Mouse (Mus musculus): ENCODE measurements around the gene Ccdc146. TPM values are rescaled to one million over a fixed set of nuclear protein-coding genes. Genes with fewer than 3 reads are reported as not detected.

The Ccdc146 gene
- polyA plus RNA-seq, 1 experiment from 2014 or later: 2.7 TPM

- Histone ChIP-seq H3K27me3 (ENCODE audit: control insufficient read depth, insufficient read depth, low read length) (no peaks in the 10 kb centered on the region), H3K9me3 (ENCODE audit: control insufficient read depth, low read length) (no peaks in the 10 kb centered on the region), H3K27ac (replicated peaks in 1 of 2; ENCODE audit: control insufficient read depth in 1 of 2, insufficient read depth in 1 of 2, low read depth in 2 of 2, low read length in 2 of 2) (no peak overlapping the region), H3K4me1 (ENCODE audit: control insufficient read depth in 2 of 2, insufficient read depth in 2 of 2, low read length in 2 of 2) (no peaks in the 10 kb centered on the region), H3K4me2 (ENCODE audit: low read length) (no peak overlapping the region), H3K4me3 (ENCODE audit: control insufficient read depth in 1 of 2, insufficient read depth in 1 of 2, low read depth in 1 of 2, low read length in 2 of 2) (no peak overlapping the region), H3K9ac (ENCODE audit: low read length) (no peak overlapping the region), H3K36me3 (ENCODE audit: control insufficient read depth, insufficient read depth, low read length) (peaks cover 4% of the 10 kb centered on the region; the same call in 1 of the 2 replicates)
- no peak for ATAC-seq (ENCODE audit: insufficient number of reproducible peaks, insufficient read depth, low FRiP score, low read depth)
- 80% methylated on average over 11 of the region's 11 CpGs for WGBS
Measured at GRCm38 (mm10) chr5:21434148-21434929, 9.9 kb upstream of the Ccdc146 start.

GRCm38 (mm10) chr5:21426666-21427065 is 2.2 kb upstream of the Ccdc146 start:
- Histone ChIP-seq H3K9me3 (ENCODE audit: control insufficient read depth, low read length) (no peaks in the 10 kb centered on the region), H3K4me3 (ENCODE audit: control insufficient read depth in 1 of 2, insufficient read depth in 1 of 2, low read depth in 1 of 2, low read length in 2 of 2) (no peak overlapping the region)

GRCm38 (mm10) chr5:21420609-21421008 is 3.9 kb downstream of the Ccdc146 start:
- Histone ChIP-seq H3K27me3 (ENCODE audit: control insufficient read depth, insufficient read depth, low read length) (no peaks in the 10 kb centered on the region), H3K4me3 (ENCODE audit: control insufficient read depth in 1 of 2, insufficient read depth in 1 of 2, low read depth in 1 of 2, low read length in 2 of 2) (no peak overlapping the region), H3K4me2 (ENCODE audit: low read length) (no peak overlapping the region), H3K9me3 (ENCODE audit: control insufficient read depth, low read length) (no peaks in the 10 kb centered on the region), H3K27ac (replicated peaks in 1 of 2; ENCODE audit: control insufficient read depth in 1 of 2, insufficient read depth in 1 of 2, low read depth in 2 of 2, low read length in 2 of 2) (no peak overlapping the region), H3K36me3 (ENCODE audit: control insufficient read depth, insufficient read depth, low read length) (no peaks in the 10 kb centered on the region), H3K4me1 (ENCODE audit: control insufficient read depth in 2 of 2, insufficient read depth in 2 of 2, low read length in 2 of 2) (peaks cover 0 to 2% of the 10 kb centered on the region in 2 experiments; a peak in 1 of 4 replicates), H3K9ac (ENCODE audit: low read length) (no peak overlapping the region)
- 13% methylated on average over 1 of the region's 1 CpGs for WGBS
- ATAC-seq (ENCODE audit: insufficient number of reproducible peaks, insufficient read depth, low FRiP score, low read depth): no peak

More at GRCm38 (mm10) chr5:21426666-21427065, 2.2 kb upstream of the Ccdc146 start:
- H3K4me1 ChIP-seq (ENCODE audit: control insufficient read depth in 2 of 2, insufficient read depth in 2 of 2, low read length in 2 of 2): peaks cover 0 to 14% of the 10 kb centered on the region in 2 experiments; a peak in 2 of 4 replicates
- no peak overlapping the region for H3K9ac ChIP-seq (ENCODE audit: low read length)
- no peak overlapping the region for H3K4me2 ChIP-seq (ENCODE audit: low read length)
- no peak for ATAC-seq (ENCODE audit: insufficient number of reproducible peaks, insufficient read depth, low FRiP score, low read depth)
- no peaks in the 10 kb centered on the region for H3K27me3 ChIP-seq (ENCODE audit: control insufficient read depth, insufficient read depth, low read length)
- 84% methylated on average over 6 of the region's 6 CpGs for WGBS
- no peaks in the 10 kb centered on the region for H3K36me3 ChIP-seq (ENCODE audit: control insufficient read depth, insufficient read depth, low read length)
- H3K27ac ChIP-seq (replicated peaks in 1 of 2; ENCODE audit: control insufficient read depth in 1 of 2, insufficient read depth in 1 of 2, low read depth in 2 of 2, low read length in 2 of 2): no peak overlapping the region

- 65% methylated on average over 4 of the region's 4 CpGs for WGBS
- no peak overlapping the region for H3K27ac ChIP-seq (replicated peaks in 1 of 2; ENCODE audit: control insufficient read depth in 1 of 2, insufficient read depth in 1 of 2, low read depth in 2 of 2, low read length in 2 of 2)
- no peaks in the 10 kb centered on the region for H3K4me1 ChIP-seq (ENCODE audit: control insufficient read depth in 2 of 2, insufficient read depth in 2 of 2, low read length in 2 of 2)
- no peaks in the 10 kb centered on the region for H3K9me3 ChIP-seq (ENCODE audit: control insufficient read depth, low read length)
- no peak overlapping the region for H3K9ac ChIP-seq (ENCODE audit: low read length)
- H3K27me3 ChIP-seq (ENCODE audit: control insufficient read depth, insufficient read depth, low read length): no peaks in the 10 kb centered on the region
- H3K36me3 ChIP-seq (ENCODE audit: control insufficient read depth, insufficient read depth, low read length): no peaks in the 10 kb centered on the region
- ATAC-seq (ENCODE audit: insufficient number of reproducible peaks, insufficient read depth, low FRiP score, low read depth): no peak
- H3K4me3 ChIP-seq (ENCODE audit: control insufficient read depth in 1 of 2, insufficient read depth in 1 of 2, low read depth in 1 of 2, low read length in 2 of 2): no peak overlapping the region
- H3K4me2 ChIP-seq (ENCODE audit: low read length): no peak overlapping the region
Measured at GRCm38 (mm10) chr5:21418613-21419012, 5.9 kb downstream of the Ccdc146 start.

GRCm38 (mm10) chr5:21414116-21414820 is 10.2 kb downstream of the Ccdc146 start:
- ATAC-seq (ENCODE audit: insufficient number of reproducible peaks, insufficient read depth, low FRiP score, low read depth): no peak
- H3K4me2 ChIP-seq (ENCODE audit: low read length): no peak overlapping the region
- 62% methylated on average over 1 of the region's 1 CpGs for WGBS
- no peaks in the 10 kb centered on the region for H3K27me3 ChIP-seq (ENCODE audit: control insufficient read depth, insufficient read depth, low read length)
- no peak overlapping the region for H3K9ac ChIP-seq (ENCODE audit: low read length)
- H3K36me3 ChIP-seq (ENCODE audit: control insufficient read depth, insufficient read depth, low read length): no peaks in the 10 kb centered on the region
- no peak overlapping the region for H3K27ac ChIP-seq (replicated peaks in 1 of 2; ENCODE audit: control insufficient read depth in 1 of 2, insufficient read depth in 1 of 2, low read depth in 2 of 2, low read length in 2 of 2)
- H3K4me3 ChIP-seq (ENCODE audit: control insufficient read depth in 1 of 2, insufficient read depth in 1 of 2, low read depth in 1 of 2, low read length in 2 of 2): no peak overlapping the region
- H3K9me3 ChIP-seq (ENCODE audit: control insufficient read depth, low read length): no peaks in the 10 kb centered on the region
- peaks cover 0 to 3% of the 10 kb centered on the region in 2 experiments; a peak in 1 of 4 replicates for H3K4me1 ChIP-seq (ENCODE audit: control insufficient read depth in 2 of 2, insufficient read depth in 2 of 2, low read length in 2 of 2)

- Histone ChIP-seq H3K9ac (ENCODE audit: low read length) (no peak overlapping the region), H3K4me2 (ENCODE audit: low read length) (no peak overlapping the region), H3K4me3 (ENCODE audit: control insufficient read depth in 1 of 2, insufficient read depth in 1 of 2, low read depth in 1 of 2, low read length in 2 of 2) (no peak overlapping the region), H3K27ac (replicated peaks in 1 of 2; ENCODE audit: control insufficient read depth in 1 of 2, insufficient read depth in 1 of 2, low read depth in 2 of 2, low read length in 2 of 2) (no peak overlapping the region), H3K4me1 (ENCODE audit: control insufficient read depth in 2 of 2, insufficient read depth in 2 of 2, low read length in 2 of 2) (peaks cover 0 to 3% of the 10 kb centered on the region in 2 experiments; a peak in 1 of 4 replicates), H3K36me3 (ENCODE audit: control insufficient read depth, insufficient read depth, low read length) (no peaks in the 10 kb centered on the region), H3K9me3 (ENCODE audit: control insufficient read depth, low read length) (no peaks in the 10 kb centered on the region), H3K27me3 (ENCODE audit: control insufficient read depth, insufficient read depth, low read length) (no peaks in the 10 kb centered on the region)
- no peak for ATAC-seq (ENCODE audit: insufficient number of reproducible peaks, insufficient read depth, low FRiP score, low read depth)
- 92% methylated on average over 3 of the region's 3 CpGs for WGBS
Measured at GRCm38 (mm10) chr5:21413322-21413721, 11.2 kb downstream of the Ccdc146 start.

GRCm38 (mm10) chr5:21412056-21412455 is 12.4 kb downstream of the Ccdc146 start:
- Histone ChIP-seq H3K27ac (replicated peaks in 1 of 2; ENCODE audit: control insufficient read depth in 1 of 2, insufficient read depth in 1 of 2, low read depth in 2 of 2, low read length in 2 of 2) (no peak overlapping the region), H3K9me3 (ENCODE audit: control insufficient read depth, low read length) (no peaks in the 10 kb centered on the region), H3K27me3 (ENCODE audit: control insufficient read depth, insufficient read depth, low read length) (no peaks in the 10 kb centered on the region), H3K4me1 (ENCODE audit: control insufficient read depth in 2 of 2, insufficient read depth in 2 of 2, low read length in 2 of 2) (peaks cover 0 to 3% of the 10 kb centered on the region in 2 experiments; a peak in 1 of 4 replicates), H3K36me3 (ENCODE audit: control insufficient read depth, insufficient read depth, low read length) (no peaks in the 10 kb centered on the region), H3K4me2 (ENCODE audit: low read length) (no peak overlapping the region), H3K9ac (ENCODE audit: low read length) (no peak overlapping the region), H3K4me3 (ENCODE audit: control insufficient read depth in 1 of 2, insufficient read depth in 1 of 2, low read depth in 1 of 2, low read length in 2 of 2) (no peak overlapping the region)
- no peak for ATAC-seq (ENCODE audit: insufficient number of reproducible peaks, insufficient read depth, low FRiP score, low read depth)
- WGBS: 77% methylated on average over 5 of the region's 5 CpGs
